Mouse (Mus musculus) lung, postnatal 14 days (tissue): ENCODE results near the gene Stt3b.

Experiments
- DNase-seq: peaks from one replicate; pipeline ENCODE4 v3.0.0; 2021

Stt3b gene

GRCm38 (mm10) chr9:115260464-115260863 lies 49.8 kb downstream of the Stt3b start:
- DNase-seq, result no peak

DNA sequence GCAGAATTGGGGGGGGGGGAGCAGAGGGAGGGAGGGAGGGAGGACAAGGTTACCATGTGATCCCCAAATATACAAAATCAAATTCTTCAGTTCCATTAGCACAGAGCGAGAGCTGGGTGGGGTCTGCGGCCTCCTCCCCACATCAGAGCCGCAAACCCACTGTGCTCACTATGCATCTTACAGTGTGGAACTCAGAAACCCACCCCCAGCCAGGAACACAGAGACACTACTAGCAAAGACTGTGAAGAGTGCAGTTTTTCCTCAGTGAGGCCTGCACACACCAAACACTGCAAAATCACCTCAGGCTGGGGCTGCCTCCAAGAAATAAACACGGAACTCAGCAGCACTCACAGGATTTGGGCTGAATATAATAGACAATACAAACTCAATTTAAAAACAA lies 50.4 kb downstream of the Stt3b start:
- DNase-seq, result no peak

- DNase-seq, result no peak
Observed at GRCm38 (mm10) chr9:115257733-115258286, 52.4 kb downstream of the Stt3b start.

GRCm38 (mm10) chr9:115249145-115249544 lies 61.1 kb downstream of the Stt3b start:
- no peak for DNase-seq

- peak; percentile 55 for DNase-seq
Observed at GRCm38 (mm10) chr9:115245092-115245491, 65.1 kb downstream of the Stt3b start.

DNA sequence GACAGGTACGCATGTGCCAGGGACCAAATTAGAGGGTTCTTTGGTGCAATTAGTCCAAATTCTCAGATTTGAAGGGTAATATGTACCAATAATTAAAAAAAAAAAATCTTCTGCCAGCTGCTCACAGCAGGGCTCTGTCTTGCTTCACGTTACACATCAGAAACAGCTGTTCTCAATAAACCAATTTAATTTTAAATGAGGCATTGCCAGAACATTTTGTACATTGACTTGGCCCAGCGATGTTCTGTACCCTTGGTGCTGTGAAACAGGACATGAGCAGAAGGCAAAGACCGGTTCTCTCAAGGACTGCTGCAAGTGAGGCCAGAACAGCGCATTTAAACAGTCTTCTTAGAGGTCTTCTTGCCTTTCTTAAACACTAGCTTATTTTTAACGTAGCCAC lies 66.6 kb downstream of the Stt3b start:
- no peak for DNase-seq

DNA sequence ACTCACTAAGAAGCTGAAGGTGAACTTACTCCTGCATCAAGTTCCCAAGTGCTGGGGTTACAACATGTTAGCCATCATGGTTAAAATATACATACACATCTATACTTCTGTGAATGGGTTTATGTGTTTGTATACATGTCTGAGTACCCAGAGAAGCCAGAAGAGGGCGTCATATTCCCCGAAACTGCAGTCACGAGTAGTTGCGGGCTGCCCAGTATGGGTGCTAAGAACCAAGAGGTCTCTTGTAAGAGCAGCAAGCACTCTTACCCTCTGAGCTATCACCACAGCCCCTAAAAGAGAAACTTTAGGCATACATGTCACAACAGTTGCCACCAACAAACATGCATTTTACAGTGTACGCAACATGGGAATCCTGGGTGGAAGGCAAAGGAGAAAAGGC lies 70.4 kb downstream of the Stt3b start:
- no peak for DNase-seq

GRCm38 (mm10) chr9:115237943-115238342 lies 72.3 kb downstream of the Stt3b start:
- DNase-seq, result no peak

GRCm38 (mm10) chr9:115236352-115236841 lies 73.8 kb downstream of the Stt3b start:
- peak; percentile 24 for DNase-seq

- no peak for DNase-seq
Observed at GRCm38 (mm10) chr9:115234561-115234960, 75.7 kb downstream of the Stt3b start.

- DNase-seq, result no peak
Observed at GRCm38 (mm10) chr9:115233721-115234120, 76.5 kb downstream of the Stt3b start.

DNA sequence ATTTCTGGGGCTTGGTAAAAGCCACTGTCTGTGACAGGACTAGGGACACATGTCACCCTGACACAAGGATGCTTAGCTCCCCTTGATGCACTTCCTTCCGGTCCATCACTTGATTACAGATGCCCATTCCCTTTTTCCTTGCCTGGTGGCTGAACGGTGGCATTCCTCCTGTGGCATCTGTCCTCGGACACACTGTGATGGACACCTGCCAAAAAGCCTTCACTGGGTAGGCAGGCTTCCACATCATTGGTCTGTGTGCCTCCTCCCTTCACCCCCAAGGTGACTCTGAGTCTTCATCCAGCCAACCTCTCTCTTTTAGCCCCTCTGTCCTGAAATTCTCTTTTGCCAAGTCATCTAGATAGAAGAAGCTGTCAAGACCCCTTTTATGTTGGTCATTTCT lies 78.7 kb downstream of the Stt3b start:
- no peak for DNase-seq

GRCm38 (mm10) chr9:115230141-115230540 lies 80.1 kb downstream of the Stt3b start:
- DNase-seq, result no peak

DNA sequence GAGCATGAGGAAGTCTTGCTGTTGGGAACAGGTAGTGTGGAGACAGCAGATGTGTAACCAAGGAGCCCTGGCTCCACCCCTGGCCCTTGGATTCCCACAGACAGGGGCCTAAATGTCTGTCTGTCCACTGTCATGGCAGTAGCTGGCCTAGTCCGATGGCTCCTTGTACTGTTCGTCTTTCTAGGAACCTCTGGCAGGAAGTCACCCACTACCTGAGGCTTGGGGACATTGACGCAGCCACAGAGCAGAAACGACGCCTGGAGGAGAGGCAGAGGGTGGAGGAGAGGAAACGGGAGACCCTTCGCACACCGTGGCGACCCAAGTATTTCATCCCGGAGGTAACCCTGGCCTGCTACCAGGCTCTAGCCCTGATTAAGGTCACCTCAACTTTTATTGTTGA lies 80.5 kb downstream of the Stt3b start:
- no peak for DNase-seq

DNA sequence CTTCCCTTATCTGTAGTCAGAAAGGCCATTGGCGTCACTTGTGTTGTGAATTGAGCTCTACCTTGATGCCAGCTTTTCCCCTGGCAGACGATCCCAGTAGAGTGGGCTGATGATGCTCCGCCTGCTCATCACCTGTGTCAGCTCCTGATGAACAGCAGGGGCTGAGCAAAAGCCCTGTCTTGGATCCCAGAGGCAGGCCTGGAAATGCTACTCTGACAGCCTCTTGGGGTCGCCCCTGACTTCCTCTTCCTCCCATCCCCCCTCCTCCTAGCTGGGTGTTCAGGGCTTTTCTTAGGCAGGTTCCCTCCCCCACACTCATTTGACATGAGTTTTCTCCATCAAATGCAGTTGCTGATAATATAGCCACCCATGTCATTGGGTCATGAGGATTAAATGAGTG lies 81.1 kb downstream of the Stt3b start:
- DNase-seq, result no peak

- no peak for DNase-seq
Observed at GRCm38 (mm10) chr9:115224744-115225354, 85.4 kb downstream of the Stt3b start.

DNA sequence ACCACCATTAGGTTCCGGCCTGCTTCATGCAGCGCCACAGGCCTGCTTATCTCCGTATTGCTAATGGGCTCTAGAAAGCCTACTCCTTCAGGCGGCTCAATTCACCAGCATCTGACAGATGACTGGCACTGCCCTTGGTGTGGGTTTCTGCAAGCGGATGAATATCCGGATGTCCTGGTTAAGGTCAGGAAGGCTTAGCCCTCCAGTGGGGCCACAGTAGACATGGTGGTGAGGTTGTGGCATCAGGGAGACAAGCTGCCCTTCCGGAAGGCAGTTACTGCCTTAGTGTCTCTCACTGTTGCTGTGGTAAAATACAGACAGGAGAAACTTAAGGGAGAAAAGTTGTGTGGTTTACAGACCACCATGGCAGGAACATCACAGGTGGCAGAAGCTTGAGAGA lies 89.0 kb downstream of the Stt3b start:
- DNase-seq, result no peak

DNA sequence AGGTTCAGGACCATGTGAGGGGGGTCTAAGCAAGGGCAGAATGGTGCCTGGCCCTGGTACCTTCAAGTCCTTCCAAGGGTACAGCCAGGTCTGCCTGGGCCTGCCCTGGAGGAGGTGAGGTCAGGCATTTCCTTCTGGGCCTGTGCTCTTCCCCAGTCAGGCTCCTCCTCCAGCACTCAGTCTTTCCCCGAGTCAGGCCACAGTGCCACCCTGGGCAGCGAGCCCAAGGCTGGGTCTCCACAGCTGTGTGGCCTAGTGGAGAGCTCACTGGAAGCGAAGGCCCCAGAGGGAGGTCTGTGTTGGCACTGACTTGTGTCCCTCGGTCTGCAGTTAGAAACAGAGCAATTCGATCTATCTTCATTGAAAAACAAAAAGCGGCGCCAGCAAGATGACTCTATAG lies 89.8 kb downstream of the Stt3b start:
- no peak for DNase-seq

GRCm38 (mm10) chr9:115217984-115218383 lies 92.2 kb downstream of the Stt3b start:
- DNase-seq, result no peak

DNA sequence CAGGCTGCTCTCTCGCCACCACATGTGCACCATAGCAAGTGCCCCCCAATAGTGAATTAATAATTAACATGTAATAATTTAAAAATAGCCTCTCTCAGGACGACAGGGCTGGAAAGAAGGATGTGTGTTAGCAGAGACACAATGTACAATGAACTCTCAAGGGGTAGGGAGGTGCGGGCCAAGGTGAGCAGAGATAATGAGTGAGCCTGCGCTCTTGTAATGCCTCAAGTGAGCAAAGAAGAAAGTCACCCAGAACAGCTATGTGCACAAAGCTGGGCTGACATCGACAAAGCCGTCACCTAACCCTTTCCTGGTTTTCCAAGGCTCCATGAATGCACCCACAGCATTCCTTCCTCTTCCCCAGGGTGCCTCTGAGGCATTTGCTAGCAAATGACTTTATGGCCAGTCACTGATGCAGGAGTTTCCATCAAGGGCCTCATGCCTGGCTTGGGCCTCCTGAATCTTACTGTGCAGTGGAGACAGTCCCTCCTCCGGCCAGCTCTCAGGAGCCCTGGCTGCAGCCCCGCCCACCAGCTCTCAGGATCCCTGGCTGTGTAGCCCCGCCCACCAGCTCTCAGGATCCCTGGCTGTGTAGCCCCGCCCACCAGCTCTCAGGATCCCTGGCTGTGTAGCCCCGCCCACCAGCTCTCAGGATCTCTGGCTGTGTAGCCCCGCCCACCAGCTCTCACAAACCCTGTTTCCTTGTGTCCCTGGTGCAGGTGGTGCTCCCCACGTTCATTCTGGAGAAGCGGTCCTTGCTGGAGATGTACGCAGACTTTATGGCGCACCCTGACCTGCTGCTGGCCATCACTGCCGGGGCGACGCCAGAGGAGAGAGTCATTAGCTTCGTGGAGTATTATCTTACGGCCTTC lies 94.2 kb downstream of the Stt3b start:
- DNase-seq, result peak; percentile 48

DNA sequence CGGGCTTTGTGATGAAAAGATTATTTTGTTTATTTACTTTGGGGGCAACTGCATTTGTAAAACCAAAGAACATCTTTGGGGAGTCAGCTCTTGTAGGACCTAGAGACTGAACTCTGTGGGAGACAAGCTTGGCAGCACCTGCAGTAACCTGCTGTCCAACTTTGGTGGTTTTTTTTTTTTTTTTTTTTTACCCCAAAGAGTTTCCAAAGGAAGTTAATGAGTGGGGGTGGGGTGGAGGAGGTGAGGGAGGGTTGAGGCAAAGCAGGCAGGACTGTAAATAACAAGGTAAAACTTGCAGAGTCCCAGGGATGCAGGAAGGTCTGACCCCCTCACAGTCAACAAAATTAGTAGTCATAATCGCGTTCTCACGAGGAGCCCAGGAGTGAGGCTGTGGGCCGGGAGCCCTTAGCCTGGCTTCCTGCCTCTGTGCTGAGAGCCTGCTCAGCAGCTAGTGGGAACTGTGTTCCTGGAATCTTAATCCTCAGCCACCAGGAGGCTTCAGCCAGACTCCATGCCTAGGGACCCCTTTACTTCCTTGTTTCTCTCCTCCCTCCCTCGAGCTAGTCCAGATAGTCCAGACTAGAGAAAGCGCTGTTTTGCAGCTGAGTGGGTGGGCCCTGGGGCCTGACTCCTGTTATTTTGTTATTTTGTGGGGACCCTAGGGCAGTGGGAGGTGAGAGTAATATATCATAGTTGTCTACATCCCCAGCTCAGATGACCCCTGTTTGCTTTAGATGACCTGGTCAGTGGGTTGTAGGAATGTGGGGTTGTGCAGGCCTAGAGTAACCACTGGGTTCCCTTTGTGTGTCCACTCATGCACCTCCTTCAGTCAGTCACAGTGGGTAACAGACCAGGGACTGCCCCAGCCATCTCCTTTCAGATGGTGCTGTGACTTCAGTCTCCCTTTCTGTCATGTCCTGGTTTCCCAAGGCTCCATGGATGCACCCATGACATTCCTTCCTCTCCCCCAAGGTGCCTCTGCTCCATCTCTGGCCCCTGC lies 95.3 kb downstream of the Stt3b start:
- DNase-seq, result no peak

DNA sequence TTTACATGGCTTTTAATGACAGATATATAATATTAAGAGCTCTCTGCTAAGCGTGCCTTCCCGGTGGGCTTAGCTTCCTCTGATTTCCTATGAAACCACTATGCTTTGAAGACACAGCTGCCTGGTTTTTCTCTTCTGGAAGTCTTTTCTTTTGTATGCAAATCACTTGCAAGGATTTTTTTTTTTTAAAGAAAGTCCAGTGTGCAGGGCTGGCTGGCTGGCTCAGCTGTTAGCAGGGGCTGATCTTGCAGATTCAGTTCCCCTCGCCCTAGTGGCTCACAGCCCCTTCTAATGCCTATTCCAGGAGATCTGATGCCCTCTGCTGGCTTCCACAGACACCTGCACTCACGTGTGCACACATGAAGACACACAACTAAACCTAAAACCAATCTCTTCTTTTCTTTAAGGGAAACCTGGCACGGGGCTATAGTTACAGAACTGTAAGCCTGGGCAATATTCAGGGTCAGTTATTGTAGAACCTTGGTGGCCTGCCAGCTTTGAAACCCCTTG lies 96.4 kb downstream of the Stt3b start:
- no peak for DNase-seq

- no peak for DNase-seq
Observed at GRCm38 (mm10) chr9:115210535-115210934, 99.7 kb downstream of the Stt3b start.
